In the genomic region with DNA sequence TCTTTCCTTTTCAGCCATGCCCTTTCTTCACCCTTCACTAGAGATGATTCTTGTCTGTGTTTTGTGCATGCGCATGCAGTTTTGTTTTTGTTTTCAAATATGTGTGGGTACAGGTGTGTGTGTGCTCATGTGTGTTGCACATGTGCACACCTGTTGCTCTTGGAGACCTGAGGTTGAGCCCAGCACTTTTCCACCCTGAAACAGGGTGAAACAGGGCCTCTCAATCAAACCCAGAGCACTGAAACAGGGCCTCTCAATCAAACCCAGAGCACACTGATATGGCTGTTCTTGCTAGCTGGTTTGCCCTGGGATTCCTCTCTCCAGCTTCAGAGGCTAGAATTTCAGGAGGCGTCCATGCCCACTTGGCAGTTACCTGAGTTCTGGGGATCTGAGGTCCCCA, we compare ENCODE assay signal across 16 mouse cellular contexts. TPM values are rescaled to one million over a fixed set of nuclear protein-coding genes. Genes with fewer than 3 reads are reported as not detected.
DNase-seq lines count a peak whose midpoint lies in the region; ATAC-seq and TF ChIP-seq lines count a peak whose summit lies in the region.
"Had no signal": no experiment of that assay in that cellular context is flagged by ENCODE, and none has a peak within 500 bp of the region (broad histone marks: within the 10 kb centered on the region; RNA-seq: fewer than 3 reads in every experiment).

No protein-coding gene starts in this region.

- DNase-seq in hindbrain, embryonic 10.5 days (ENCODE audit: low spot score): peak; percentile 37
- DNase-seq in hindbrain, embryonic 14.5 days (ENCODE audit: low spot score): no peak
- no peak for DNase-seq in midbrain, embryonic 10.5 days (ENCODE audit: low spot score)
- DNase-seq in midbrain, postnatal 0 days (ENCODE audit: low spot score): no peak
- DNase-seq in R1 (ENCODE audit: low read depth, low spot score): peak; percentile 85
- no peak for DNase-seq in liver, embryonic 13.5 days
- no peak for DNase-seq in left cerebral cortex, postnatal 14 days (ENCODE audit: low spot score in 2 of 2)
- DNase-seq: adrenal gland, postnatal 36 days; heart, postnatal 4 days; thymus, postnatal 25 days had no signal

- H3K27ac ChIP-seq in hindbrain, embryonic 10.5 days: no peak overlapping the region
- no peak overlapping the region for H3K27ac ChIP-seq in hindbrain, embryonic 14.5 days
- peak overlapping the region; percentile 64; the same call in 1 of the 2 replicates for H3K27ac ChIP-seq in midbrain, embryonic 10.5 days (replicated peaks)
- H3K27ac ChIP-seq in midbrain, postnatal 0 days (ENCODE audit: low read depth, low read length): no peak overlapping the region
- H3K27ac ChIP-seq in liver, embryonic 13.5 days: no peak overlapping the region
- H3K27ac ChIP-seq: forebrain, embryonic 12.5 days had no signal

- no peak overlapping the region for H3K4me3 ChIP-seq in hindbrain, embryonic 10.5 days
- no peak overlapping the region for H3K4me3 ChIP-seq in hindbrain, embryonic 14.5 days (replicated peaks; ENCODE audit: low read length)
- H3K4me3 ChIP-seq in midbrain, embryonic 10.5 days: no peak overlapping the region
- H3K4me3 ChIP-seq in midbrain, postnatal 0 days (ENCODE audit: low read depth, low read length): no peak overlapping the region
- H3K4me3 ChIP-seq in liver, embryonic 13.5 days (replicated peaks): no peak overlapping the region
- H3K4me3 ChIP-seq: forebrain, embryonic 12.5 days; myocyte had no signal

- intact Hi-C loops in left cerebral cortex, postnatal 14 days (cut with DNase I): no loop called here

- no peaks in the 10 kb centered on the region for H3K27me3 ChIP-seq in hindbrain, embryonic 10.5 days (ENCODE audit: insufficient read depth, poor library complexity, severe bottlenecking)
- no peaks in the 10 kb centered on the region for H3K27me3 ChIP-seq in hindbrain, embryonic 14.5 days (ENCODE audit: control insufficient read depth, insufficient read depth, low read length)
- H3K27me3 ChIP-seq in midbrain, embryonic 10.5 days (ENCODE audit: low read depth, poor library complexity, severe bottlenecking): no peaks in the 10 kb centered on the region
- no peaks in the 10 kb centered on the region for H3K27me3 ChIP-seq in midbrain, postnatal 0 days (ENCODE audit: insufficient read depth, low read length)
- no peaks in the 10 kb centered on the region for H3K27me3 ChIP-seq in liver, embryonic 13.5 days
- H3K27me3 ChIP-seq: forebrain, embryonic 12.5 days had no signal

- peaks cover 12% of the 10 kb centered on the region for H3K36me3 ChIP-seq in hindbrain, embryonic 10.5 days
- H3K36me3 ChIP-seq in hindbrain, embryonic 14.5 days (replicated peaks; ENCODE audit: control insufficient read depth, insufficient read depth): peaks cover 12% of the 10 kb centered on the region; the same call in 1 of the 2 replicates
- H3K36me3 ChIP-seq in midbrain, embryonic 10.5 days: peaks cover 11% of the 10 kb centered on the region
- peaks cover 9% of the 10 kb centered on the region for H3K36me3 ChIP-seq in midbrain, postnatal 0 days (ENCODE audit: insufficient read depth, low read length)
- peaks cover 4% of the 10 kb centered on the region for H3K36me3 ChIP-seq in liver, embryonic 13.5 days

- no peak overlapping the region for H3K4me2 ChIP-seq in hindbrain, embryonic 14.5 days (replicated peaks)
- no peak overlapping the region for H3K4me2 ChIP-seq in midbrain, postnatal 0 days (ENCODE audit: low read depth, low read length, poor library complexity, severe bottlenecking)
- 0 out of 2 replicates have a peak overlapping the region, but pooled peaks have one; percentile 10 for H3K4me2 ChIP-seq in liver, embryonic 13.5 days
- H3K4me2 ChIP-seq: forebrain, embryonic 12.5 days; heart, embryonic 11.5 days had no signal

- no peak for TF ChIP-seq CTCF in midbrain, postnatal 0 days (IDR thresholded peaks at IDR 0.05)

- no peak overlapping the region for H3K9ac ChIP-seq in hindbrain, embryonic 14.5 days
- H3K9ac ChIP-seq in midbrain, postnatal 0 days (replicated peaks; ENCODE audit: low read length, poor library complexity, severe bottlenecking): no peak overlapping the region
- no peak overlapping the region for H3K9ac ChIP-seq in liver, embryonic 13.5 days
- H3K9ac ChIP-seq: forebrain, embryonic 12.5 days had no signal

- no peak for ATAC-seq in hindbrain, embryonic 14.5 days (ENCODE audit: low FRiP score)
- ATAC-seq in midbrain, postnatal 0 days (ENCODE audit: low FRiP score): no peak
- ATAC-seq in liver, embryonic 13.5 days (ENCODE audit: low read depth): no peak
- no peak for ATAC-seq in erythroblast, adult 5-6 weeks (replicated peaks; ENCODE audit: low FRiP score, poor library complexity, severe bottlenecking)

- H3K4me1 ChIP-seq in hindbrain, embryonic 10.5 days (replicated peaks): peaks cover 17% of the 10 kb centered on the region
- no peaks in the 10 kb centered on the region for H3K4me1 ChIP-seq in hindbrain, embryonic 14.5 days (replicated peaks; ENCODE audit: control insufficient read depth, insufficient read depth, low read length)
- peaks cover 7% of the 10 kb centered on the region; the same call in 1 of the 2 replicates for H3K4me1 ChIP-seq in midbrain, embryonic 10.5 days
- no peaks in the 10 kb centered on the region for H3K4me1 ChIP-seq in midbrain, postnatal 0 days (ENCODE audit: insufficient read depth, low read length)
- peaks cover 27% of the 10 kb centered on the region for H3K4me1 ChIP-seq in liver, embryonic 13.5 days (replicated peaks)
- H3K4me1 ChIP-seq: forebrain, embryonic 12.5 days had no signal

- 77% methylated on average over 2 of the region's 2 CpGs for WGBS in hindbrain, embryonic 10.5 days
- 91% methylated on average over 2 of the region's 2 CpGs for WGBS in hindbrain, embryonic 14.5 days
- 82% methylated on average over 2 of the region's 2 CpGs for WGBS in midbrain, embryonic 10.5 days
- WGBS in midbrain, postnatal 0 days: 83% methylated on average over 2 of the region's 2 CpGs
- 71% methylated on average over 2 of the region's 2 CpGs for whole genome bisulfite sequencing in liver, embryonic 13.5 days (ENCODE audit: insufficient replicate concordance)

- no peaks in the 10 kb centered on the region for H3K9me3 ChIP-seq in hindbrain, embryonic 10.5 days
- H3K9me3 ChIP-seq in hindbrain, embryonic 14.5 days (ENCODE audit: control insufficient read depth, low read length): no peaks in the 10 kb centered on the region
- no peaks in the 10 kb centered on the region for H3K9me3 ChIP-seq in midbrain, embryonic 10.5 days (replicated peaks)
- H3K9me3 ChIP-seq in midbrain, postnatal 0 days (ENCODE audit: low read length): no peaks in the 10 kb centered on the region
- H3K9me3 ChIP-seq in liver, embryonic 13.5 days (replicated peaks): no peaks in the 10 kb centered on the region
- H3K9me3 ChIP-seq: forebrain, embryonic 12.5 days had no signal

RNA-seq across cellular contexts. Expression of a gene that starts 12.8 kb away (rescaled TPM):
- polyA plus RNA-seq in hindbrain, embryonic 10.5 days (2016; fragmentation: Nextera tagmentation; extraction: Ambion mirVana): 108 and 113 TPM in 2 replicates
- 116 and 121 TPM in 2 replicates for polyA plus RNA-seq in hindbrain, embryonic 14.5 days (2014; fragmentation: Nextera tagmentation; extraction: Ambion mirVana)
- polyA plus RNA-seq in midbrain, embryonic 10.5 days (2016; fragmentation: Nextera tagmentation; extraction: Ambion mirVana): 102 and 105 TPM in 2 replicates
- total RNA-seq in midbrain, postnatal 0 days (2014; rRNA removed): 85.4 and 100 TPM in 2 replicates
- polyA plus RNA-seq in midbrain, postnatal 0 days (2015; fragmentation: Nextera tagmentation; extraction: Ambion mirVana): 153 and 176 TPM in 2 replicates
- 57.8 and 61.7 TPM in 2 replicates for polyA plus RNA-seq in liver, embryonic 13.5 days (2015; fragmentation: Nextera tagmentation; extraction: Ambion mirVana)
- 10 to 100 TPM; 79.0 to 82.7 TPM for total RNA-seq in left cerebral cortex, postnatal 14 days (2021)
- 24.4 and 32.2 TPM in 2 replicates for total RNA-seq in erythroblast, adult 5-6 weeks (2015; ENCODE audit: low replicate concordance)
- total RNA-seq in erythroblast, adult 5-6 weeks (2017; ENCODE audit: low replicate concordance): 15.8 and 17.7 TPM in 2 replicates

RNA-seq across cellular contexts. Expression of a gene that starts 13.8 kb away (rescaled TPM):
- polyA plus RNA-seq in hindbrain, embryonic 10.5 days (2016; fragmentation: Nextera tagmentation; extraction: Ambion mirVana): 40.6 and 43.3 TPM in 2 replicates
- polyA plus RNA-seq in hindbrain, embryonic 14.5 days (2014; fragmentation: Nextera tagmentation; extraction: Ambion mirVana): 30.1 and 30.7 TPM in 2 replicates
- polyA plus RNA-seq in midbrain, embryonic 10.5 days (2016; fragmentation: Nextera tagmentation; extraction: Ambion mirVana): 40.8 and 43.2 TPM in 2 replicates
- total RNA-seq in midbrain, postnatal 0 days (2014; rRNA removed): 44.5 and 68.1 TPM in 2 replicates
- polyA plus RNA-seq in midbrain, postnatal 0 days (2015; fragmentation: Nextera tagmentation; extraction: Ambion mirVana): 26.7 and 29.3 TPM in 2 replicates
- polyA plus RNA-seq in liver, embryonic 13.5 days (2015; fragmentation: Nextera tagmentation; extraction: Ambion mirVana): 12.8 and 13.7 TPM in 2 replicates
- total RNA-seq in left cerebral cortex, postnatal 14 days (2021): 10 to 100 TPM; 32.2 to 36.5 TPM
- total RNA-seq in erythroblast, adult 5-6 weeks (2015; ENCODE audit: low replicate concordance): 19.2 and 23.0 TPM in 2 replicates
- 20.6 and 36.1 TPM in 2 replicates for total RNA-seq in erythroblast, adult 5-6 weeks (2017; ENCODE audit: low replicate concordance)

RNA-seq across cellular contexts. Expression of a gene that starts 25.6 kb away (rescaled TPM):
- polyA plus RNA-seq in hindbrain, embryonic 10.5 days (2016; fragmentation: Nextera tagmentation; extraction: Ambion mirVana): 0.82 and 0.94 TPM in 2 replicates
- polyA plus RNA-seq in hindbrain, embryonic 14.5 days (2014; fragmentation: Nextera tagmentation; extraction: Ambion mirVana): 7.0 and 9.7 TPM in 2 replicates
- 0.35 and 0.39 TPM in 2 replicates for polyA plus RNA-seq in midbrain, embryonic 10.5 days (2016; fragmentation: Nextera tagmentation; extraction: Ambion mirVana)
- 103 and 154 TPM in 2 replicates for total RNA-seq in midbrain, postnatal 0 days (2014; rRNA removed)
- polyA plus RNA-seq in midbrain, postnatal 0 days (2015; fragmentation: Nextera tagmentation; extraction: Ambion mirVana): 46.8 and 49.1 TPM in 2 replicates
- polyA plus RNA-seq in liver, embryonic 13.5 days (2015; fragmentation: Nextera tagmentation; extraction: Ambion mirVana): not detected in 2 replicates
- total RNA-seq in left cerebral cortex, postnatal 14 days (2021): 100 to 1,000 TPM; 278 to 317 TPM
- not detected in 2 replicates for total RNA-seq in erythroblast, adult 5-6 weeks (2015; ENCODE audit: low replicate concordance)
- total RNA-seq in erythroblast, adult 5-6 weeks (2017; ENCODE audit: low replicate concordance): not detected in 2 replicates
- total RNA-seq: gastrocnemius, adult 8-10 months; heart, postnatal 4 days; liver, adult 2 months had no signal
- polyA plus RNA-seq: liver, adult 2 months had no signal

RNA-seq across cellular contexts. Expression of a gene that starts 34.2 kb away (rescaled TPM):
- polyA plus RNA-seq in hindbrain, embryonic 10.5 days (2016; fragmentation: Nextera tagmentation; extraction: Ambion mirVana): 0.09 and 0.38 TPM in 2 replicates
- 0.13 TPM in 1 of 2 replicates, not detected in the other for polyA plus RNA-seq in hindbrain, embryonic 14.5 days (2014; fragmentation: Nextera tagmentation; extraction: Ambion mirVana)
- 0.15 and 0.55 TPM in 2 replicates for polyA plus RNA-seq in midbrain, embryonic 10.5 days (2016; fragmentation: Nextera tagmentation; extraction: Ambion mirVana)
- total RNA-seq in midbrain, postnatal 0 days (2014; rRNA removed): 0.38 and 0.52 TPM in 2 replicates
- polyA plus RNA-seq in midbrain, postnatal 0 days (2015; fragmentation: Nextera tagmentation; extraction: Ambion mirVana): 0.07 and 0.32 TPM in 2 replicates
- polyA plus RNA-seq in liver, embryonic 13.5 days (2015; fragmentation: Nextera tagmentation; extraction: Ambion mirVana): 2.3 and 3.0 TPM in 2 replicates
- under 1 TPM in 1 of 2 experiments, not detected in 1; 0.17 TPM for total RNA-seq in left cerebral cortex, postnatal 14 days (2021)
- total RNA-seq in erythroblast, adult 5-6 weeks (2015; ENCODE audit: low replicate concordance): 5.8 and 14.0 TPM in 2 replicates
- total RNA-seq in erythroblast, adult 5-6 weeks (2017; ENCODE audit: low replicate concordance): 11.0 and 19.1 TPM in 2 replicates

RNA-seq across cellular contexts. Expression of a gene that starts 45.3 kb away (rescaled TPM):
- polyA plus RNA-seq in hindbrain, embryonic 10.5 days (2016; fragmentation: Nextera tagmentation; extraction: Ambion mirVana): 200 and 232 TPM in 2 replicates
- 192 and 201 TPM in 2 replicates for polyA plus RNA-seq in hindbrain, embryonic 14.5 days (2014; fragmentation: Nextera tagmentation; extraction: Ambion mirVana)
- 209 and 228 TPM in 2 replicates for polyA plus RNA-seq in midbrain, embryonic 10.5 days (2016; fragmentation: Nextera tagmentation; extraction: Ambion mirVana)
- 139 and 144 TPM in 2 replicates for total RNA-seq in midbrain, postnatal 0 days (2014; rRNA removed)
- 308 and 311 TPM in 2 replicates for polyA plus RNA-seq in midbrain, postnatal 0 days (2015; fragmentation: Nextera tagmentation; extraction: Ambion mirVana)
- polyA plus RNA-seq in liver, embryonic 13.5 days (2015; fragmentation: Nextera tagmentation; extraction: Ambion mirVana): 109 and 114 TPM in 2 replicates
- 100 to 1,000 TPM; 235 to 257 TPM for total RNA-seq in left cerebral cortex, postnatal 14 days (2021)
- total RNA-seq in erythroblast, adult 5-6 weeks (2015; ENCODE audit: low replicate concordance): 2.3 and 3.5 TPM in 2 replicates
- total RNA-seq in erythroblast, adult 5-6 weeks (2017; ENCODE audit: low replicate concordance): 5.2 and 10.3 TPM in 2 replicates

Comparison
In these comparisons a context has a peak if more than half of its experiments do, and no peak if none do; other contexts are left out.
1. DNase-seq: peak in hindbrain, embryonic 10.5 days (single experiment) and R1 (single experiment); none in hindbrain, embryonic 14.5 days (single experiment), midbrain, embryonic 10.5 days (single experiment), midbrain, postnatal 0 days (single experiment), liver, embryonic 13.5 days (single experiment) and left cerebral cortex, postnatal 14 days (0 of 2).